Mouse (Mus musculus): ENCODE measurements around the gene Tcf23.
A peak's percentile ranks its signal among the peaks of the same experiment; 100 is the strongest.

Tcf23 gene

GRCm38 (mm10) chr5:30968416-30968815 is at the start of gene Tcf23:
Gene Tcf23, plus strand, starts transcription at chr5:30968662.
- no peak for DNase-seq (ENCODE audit: low read depth, low spot score)

- no peak for DNase-seq (ENCODE audit: low read depth, low spot score)
Observed at GRCm38 (mm10) chr5:30918691-30919090, 49.8 kb upstream of the Tcf23 start.

GRCm38 (mm10) chr5:30919831-30920614 is 48.4 kb upstream of the Tcf23 start:
- DNase-seq (ENCODE audit: low read depth, low spot score), result no peak

- no peak for DNase-seq (ENCODE audit: low read depth, low spot score)
Observed at GRCm38 (mm10) chr5:30920621-30921020, 47.8 kb upstream of the Tcf23 start.

GRCm38 (mm10) chr5:30921256-30922033 is 47.0 kb upstream of the Tcf23 start, which contains the start of gene Khk:
Gene Khk, plus strand, starts transcription at chr5:30921431.
- peak; percentile 70 for DNase-seq (ENCODE audit: low read depth, low spot score)

- DNase-seq (ENCODE audit: low read depth, low spot score), result no peak
Observed at GRCm38 (mm10) chr5:30922581-30923041, 45.9 kb upstream of the Tcf23 start.

GRCm38 (mm10) chr5:30923119-30923518 is 45.3 kb upstream of the Tcf23 start:
- no peak for DNase-seq (ENCODE audit: low read depth, low spot score)

- no peak for DNase-seq (ENCODE audit: low read depth, low spot score)
Observed at GRCm38 (mm10) chr5:30924614-30925013, 43.8 kb upstream of the Tcf23 start.

- no peak for DNase-seq (ENCODE audit: low read depth, low spot score)
Observed at GRCm38 (mm10) chr5:30925217-30925616, 43.2 kb upstream of the Tcf23 start.

- no peak for DNase-seq (ENCODE audit: low read depth, low spot score)
Observed at GRCm38 (mm10) chr5:30926073-30926472, 42.4 kb upstream of the Tcf23 start.

- DNase-seq (ENCODE audit: low read depth, low spot score), result no peak
Observed at GRCm38 (mm10) chr5:30927945-30928529, 40.4 kb upstream of the Tcf23 start.

- DNase-seq (ENCODE audit: low read depth, low spot score), result no peak
Observed at GRCm38 (mm10) chr5:30930121-30930520, 38.3 kb upstream of the Tcf23 start.

- DNase-seq (ENCODE audit: low read depth, low spot score), result no peak
Observed at GRCm38 (mm10) chr5:30930846-30931245, 37.6 kb upstream of the Tcf23 start.

- DNase-seq (ENCODE audit: low read depth, low spot score), result no peak
Observed at GRCm38 (mm10) chr5:30931378-30931777, 37.1 kb upstream of the Tcf23 start.

- no peak for DNase-seq (ENCODE audit: low read depth, low spot score)
Observed at GRCm38 (mm10) chr5:30933705-30934104, 34.8 kb upstream of the Tcf23 start.

- no peak for DNase-seq (ENCODE audit: low read depth, low spot score)
Observed at GRCm38 (mm10) chr5:30934725-30935461, 33.6 kb upstream of the Tcf23 start.

- DNase-seq (ENCODE audit: low read depth, low spot score), result no peak
Observed at GRCm38 (mm10) chr5:30943004-30943403, 25.5 kb upstream of the Tcf23 start.

GRCm38 (mm10) chr5:30944344-30944743 is 24.1 kb upstream of the Tcf23 start:
- no peak for DNase-seq (ENCODE audit: low read depth, low spot score)

GRCm38 (mm10) chr5:30944956-30945781 is 23.3 kb upstream of the Tcf23 start, which contains the start of gene Cgref1:
Gene Cgref1, minus strand, starts transcription at chr5:30945591.
- no peak for DNase-seq (ENCODE audit: low read depth, low spot score)

GRCm38 (mm10) chr5:30948620-30949019 is 19.8 kb upstream of the Tcf23 start:
- DNase-seq (ENCODE audit: low read depth, low spot score), result no peak
